Mouse (Mus musculus): ENCODE data around the gene Col26a1. TPM values are rescaled to one million over a fixed set of nuclear protein-coding genes. Genes with fewer than 3 reads are reported as not detected.
A peak's percentile ranks its signal among the peaks of the same experiment; 100 is the strongest.

Col26a1 gene
- polyA plus RNA-seq, 1 experiment from 2014 or later: 30.2 TPM

DNA sequence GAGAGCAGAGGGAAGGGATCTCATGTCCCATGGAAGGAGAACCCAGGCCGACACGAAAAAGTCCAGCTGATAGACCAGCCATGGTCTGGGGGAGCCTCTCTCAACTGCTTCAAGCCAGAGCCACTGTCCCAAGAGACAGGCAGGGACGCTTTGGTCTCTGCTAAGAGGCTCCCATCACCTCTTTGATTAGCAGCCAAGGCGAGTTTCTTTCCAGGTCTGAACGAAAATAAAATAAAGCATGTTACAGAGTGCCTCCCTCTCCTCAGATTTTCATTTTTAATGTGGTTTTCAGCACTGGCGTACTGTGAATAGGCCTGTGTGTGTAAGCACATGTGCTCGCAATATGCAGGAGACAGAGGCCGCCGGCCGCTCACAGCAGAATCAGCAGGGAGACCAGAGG, 90.5 kb downstream of the Col26a1 start:
- H3K4me1 ChIP-seq (replicated peaks): peaks cover 5% of the 10 kb centered on the region; the same call in 1 of the 2 replicates
- no peak overlapping the region for H3K4me3 ChIP-seq
- no peaks in the 10 kb centered on the region for H3K36me3 ChIP-seq
- no peak for ATAC-seq (ENCODE audit: low FRiP score)
- no peaks in the 10 kb centered on the region for H3K27me3 ChIP-seq
- 78% methylated on average over 10 of the region's 10 CpGs for WGBS
- no peaks in the 10 kb centered on the region for H3K9me3 ChIP-seq
- no peak overlapping the region for H3K4me2 ChIP-seq
- H3K9ac ChIP-seq: no peak overlapping the region
- H3K27ac ChIP-seq: no peak overlapping the region

DNA sequence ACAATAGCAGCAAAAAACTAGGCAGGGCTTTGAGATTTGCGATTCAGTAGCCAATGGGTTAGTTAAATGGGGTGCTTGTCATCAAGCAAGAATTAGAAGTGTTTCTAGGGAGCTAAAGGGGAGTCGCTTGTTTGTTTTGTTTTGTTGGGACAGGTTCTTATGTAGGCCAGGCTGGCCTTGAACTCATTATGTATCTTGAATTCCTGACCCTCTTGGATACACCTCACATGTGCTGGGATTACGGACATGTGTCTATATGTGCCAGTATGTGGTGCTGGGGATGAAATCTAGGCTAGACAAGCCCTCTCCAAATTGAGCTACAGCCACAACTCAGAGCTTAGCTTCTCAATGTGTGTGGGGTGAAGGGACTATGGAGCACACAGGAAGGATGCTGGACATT, 91.8 kb downstream of the Col26a1 start:
- H3K4me3 ChIP-seq: no peak overlapping the region
- 38% methylated on average over 3 of the region's 3 CpGs for WGBS
- no peaks in the 10 kb centered on the region for H3K36me3 ChIP-seq
- peaks cover 5% of the 10 kb centered on the region; the same call in 1 of the 2 replicates for H3K4me1 ChIP-seq (replicated peaks)
- no peak overlapping the region for H3K4me2 ChIP-seq
- H3K9ac ChIP-seq: no peak overlapping the region
- H3K27me3 ChIP-seq: no peaks in the 10 kb centered on the region
- ATAC-seq (ENCODE audit: low FRiP score): no peak
- peak overlapping the region; percentile 67 for H3K27ac ChIP-seq
- no peaks in the 10 kb centered on the region for H3K9me3 ChIP-seq

DNA sequence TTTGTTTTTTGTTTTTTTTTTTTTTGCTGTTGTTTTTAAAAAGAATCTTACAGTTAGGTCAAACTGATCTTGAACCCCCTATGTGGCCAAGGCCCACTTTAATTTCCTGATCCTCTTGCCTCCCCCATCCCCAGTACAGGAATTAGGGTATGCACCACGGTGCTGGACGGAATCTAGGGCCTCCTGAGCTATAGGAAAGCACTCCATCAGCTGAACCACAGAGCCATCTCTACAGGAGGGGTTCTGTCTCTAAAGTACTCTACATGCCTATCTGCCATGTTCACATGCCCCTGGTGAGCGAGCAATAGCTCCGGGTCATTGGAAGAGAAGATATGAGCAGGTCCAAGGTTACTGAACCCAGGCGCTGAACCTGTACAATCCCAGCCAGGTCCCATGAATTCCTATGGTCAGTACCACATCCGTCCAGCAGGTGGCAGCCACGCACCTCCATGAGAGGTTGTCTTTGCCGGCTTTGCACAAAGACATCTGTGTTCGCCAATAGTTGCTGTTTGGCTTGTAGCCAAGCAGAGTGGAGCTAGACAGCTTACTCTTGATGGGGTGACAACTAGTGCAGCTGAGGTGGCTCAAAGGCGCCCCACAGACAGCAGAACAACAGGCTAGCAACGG, 92.3 kb downstream of the Col26a1 start:
- H3K36me3 ChIP-seq: no peaks in the 10 kb centered on the region
- 13% methylated on average over 11 of the region's 11 CpGs for WGBS
- no peaks in the 10 kb centered on the region for H3K27me3 ChIP-seq
- H3K9me3 ChIP-seq: no peaks in the 10 kb centered on the region
- H3K9ac ChIP-seq: no peak overlapping the region
- no peak overlapping the region for H3K4me2 ChIP-seq
- peaks cover 5% of the 10 kb centered on the region; the same call in 1 of the 2 replicates for H3K4me1 ChIP-seq (replicated peaks)
- peak overlapping the region; percentile 67 for H3K27ac ChIP-seq
- peak; percentile 90 for ATAC-seq (ENCODE audit: low FRiP score)
- no peak overlapping the region for H3K4me3 ChIP-seq

DNA sequence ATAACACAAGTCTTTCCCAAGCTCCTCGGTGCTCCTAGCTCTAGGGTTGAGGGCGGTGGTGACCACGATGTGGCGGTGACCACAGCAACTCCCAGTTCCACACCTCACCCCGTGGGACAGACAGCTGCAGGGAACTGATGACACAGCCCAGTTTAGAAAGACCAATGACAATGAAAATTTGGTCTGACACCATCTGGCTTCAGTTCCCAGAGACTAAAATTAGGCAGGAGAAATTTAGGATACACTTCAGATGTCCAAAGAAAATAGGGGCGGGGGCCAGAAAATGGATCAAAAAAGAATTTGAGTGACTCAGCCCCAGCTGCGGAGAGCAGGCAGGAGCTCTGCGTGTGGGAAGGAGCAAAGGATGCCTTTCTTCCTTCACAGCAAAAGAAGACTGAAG, 98.5 kb downstream of the Col26a1 start:
- no peak overlapping the region for H3K9ac ChIP-seq
- no peak overlapping the region for H3K4me2 ChIP-seq
- H3K27me3 ChIP-seq: no peaks in the 10 kb centered on the region
- ATAC-seq (ENCODE audit: low FRiP score): no peak
- H3K4me1 ChIP-seq (replicated peaks): no peaks in the 10 kb centered on the region
- no peak overlapping the region for H3K4me3 ChIP-seq
- no peak overlapping the region for H3K27ac ChIP-seq
- WGBS: 80% methylated on average over 8 of the region's 8 CpGs
- no peaks in the 10 kb centered on the region for H3K9me3 ChIP-seq
- H3K36me3 ChIP-seq: no peaks in the 10 kb centered on the region

DNA sequence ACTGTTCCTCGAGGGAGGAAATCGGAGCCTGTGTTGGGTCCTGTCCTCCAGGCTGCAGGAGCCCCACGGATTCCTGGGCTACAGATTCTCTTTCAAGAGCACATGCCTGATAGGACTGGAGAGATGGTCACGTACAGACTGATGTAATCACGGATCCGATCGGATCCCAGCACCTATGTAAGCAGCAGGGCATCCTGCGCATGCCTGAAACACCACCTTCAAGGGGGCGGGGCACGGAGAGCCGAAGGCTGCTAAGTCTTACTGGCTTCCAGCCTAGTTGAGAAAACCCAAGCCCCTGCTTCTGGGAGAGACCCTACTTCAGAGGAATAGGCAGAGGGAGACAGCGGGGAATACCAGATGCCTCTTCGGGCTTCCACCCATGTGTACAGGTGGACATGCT, 100.4 kb downstream of the Col26a1 start:
- 71% methylated on average over 13 of the region's 13 CpGs for WGBS
- ATAC-seq (ENCODE audit: low FRiP score): no peak
- H3K9me3 ChIP-seq: no peaks in the 10 kb centered on the region

DNA sequence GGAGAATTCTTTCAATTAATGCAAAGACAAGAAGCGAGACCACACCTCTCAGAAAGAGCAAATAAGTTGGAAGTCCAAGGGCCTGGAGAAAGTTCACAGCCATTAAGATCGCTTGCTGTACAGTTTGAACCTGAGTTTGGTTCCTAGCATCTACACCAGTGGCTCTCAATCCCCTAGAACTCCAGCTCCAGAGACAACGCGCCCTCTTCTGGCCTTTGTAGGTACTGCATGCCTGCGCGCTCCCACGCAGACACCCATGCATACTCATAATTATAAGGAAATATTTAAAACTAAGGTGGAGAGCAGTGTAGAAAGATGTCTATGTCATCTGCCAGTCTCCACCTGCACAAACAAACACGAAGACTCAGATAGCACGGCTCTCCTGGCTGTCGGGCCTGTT, 102.5 kb downstream of the Col26a1 start:
- Histone ChIP-seq H3K9ac (no peak overlapping the region), H3K27me3 (no peaks in the 10 kb centered on the region), H3K27ac (no peak overlapping the region), H3K4me2 (no peak overlapping the region), H3K36me3 (no peaks in the 10 kb centered on the region), H3K4me3 (no peak overlapping the region), H3K9me3 (no peaks in the 10 kb centered on the region), H3K4me1 (replicated peaks) (no peaks in the 10 kb centered on the region)
- 46% methylated on average over 10 of the region's 10 CpGs for WGBS
- no peak for ATAC-seq (ENCODE audit: low FRiP score)

More for the DNA sequence above, 100.4 kb downstream of the Col26a1 start:
- Histone ChIP-seq H3K4me3 (no peak overlapping the region), H3K27me3 (no peaks in the 10 kb centered on the region), H3K4me2 (peak overlapping the region; percentile 20; the same call in 1 of the 2 replicates), H3K27ac (no peak overlapping the region), H3K4me1 (replicated peaks) (no peaks in the 10 kb centered on the region), H3K9ac (no peak overlapping the region), H3K36me3 (no peaks in the 10 kb centered on the region)

DNA sequence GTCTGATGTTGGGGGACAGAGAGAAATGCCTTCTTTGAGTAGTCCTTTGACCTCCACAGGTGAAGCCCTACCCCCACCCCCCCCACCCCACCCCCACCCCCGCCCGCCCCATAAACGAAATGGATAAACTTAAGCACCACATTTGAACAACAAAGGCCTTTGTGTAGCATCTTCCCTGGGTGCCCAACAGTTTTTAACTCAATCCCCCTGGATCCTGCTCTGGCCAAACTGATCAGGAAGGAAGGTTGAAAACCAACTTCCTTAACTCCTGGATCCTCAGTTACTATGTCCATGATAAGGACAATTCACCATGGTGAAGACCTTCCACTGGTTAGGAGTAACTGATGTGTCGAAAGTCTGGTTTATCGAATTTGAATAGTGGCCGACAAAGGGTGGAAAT, 103.1 kb downstream of the Col26a1 start:
- 91% methylated on average over 6 of the region's 6 CpGs for WGBS
- no peak overlapping the region for H3K9ac ChIP-seq
- no peak for ATAC-seq (ENCODE audit: low FRiP score)
- H3K36me3 ChIP-seq: no peaks in the 10 kb centered on the region
- no peaks in the 10 kb centered on the region for H3K27me3 ChIP-seq
- H3K27ac ChIP-seq: no peak overlapping the region
- no peaks in the 10 kb centered on the region for H3K4me1 ChIP-seq (replicated peaks)
- no peak overlapping the region for H3K4me3 ChIP-seq
- no peak overlapping the region for H3K4me2 ChIP-seq
- peaks cover 4% of the 10 kb centered on the region for H3K9me3 ChIP-seq

DNA sequence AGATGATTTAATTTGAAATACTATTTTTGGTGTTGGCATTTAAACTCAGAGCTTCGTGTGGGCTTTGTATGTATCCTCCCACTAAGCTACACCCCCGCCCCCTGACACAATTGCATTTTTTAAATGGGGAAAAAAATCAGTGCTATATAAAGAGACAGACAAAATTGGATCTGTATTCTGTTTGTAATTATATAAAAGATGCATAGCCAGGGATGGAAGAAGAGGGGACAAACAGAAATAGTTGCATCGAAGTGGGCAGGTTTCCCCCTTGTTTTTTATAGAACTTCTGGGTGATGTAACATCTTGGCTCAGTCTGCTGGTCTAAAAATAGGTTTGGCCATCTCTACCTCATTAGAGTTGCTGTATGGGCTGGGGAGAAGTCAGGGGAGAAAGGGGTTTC, 107.5 kb downstream of the Col26a1 start:
- Histone ChIP-seq H3K9me3 (peaks cover 9% of the 10 kb centered on the region), H3K27me3 (no peaks in the 10 kb centered on the region), H3K4me2 (no peak overlapping the region), H3K9ac (no peak overlapping the region), H3K36me3 (no peaks in the 10 kb centered on the region), H3K27ac (no peak overlapping the region), H3K4me1 (replicated peaks) (no peaks in the 10 kb centered on the region), H3K4me3 (no peak overlapping the region)
- ATAC-seq (ENCODE audit: low FRiP score): no peak
- WGBS: 89% methylated on average over 3 of the region's 3 CpGs

DNA sequence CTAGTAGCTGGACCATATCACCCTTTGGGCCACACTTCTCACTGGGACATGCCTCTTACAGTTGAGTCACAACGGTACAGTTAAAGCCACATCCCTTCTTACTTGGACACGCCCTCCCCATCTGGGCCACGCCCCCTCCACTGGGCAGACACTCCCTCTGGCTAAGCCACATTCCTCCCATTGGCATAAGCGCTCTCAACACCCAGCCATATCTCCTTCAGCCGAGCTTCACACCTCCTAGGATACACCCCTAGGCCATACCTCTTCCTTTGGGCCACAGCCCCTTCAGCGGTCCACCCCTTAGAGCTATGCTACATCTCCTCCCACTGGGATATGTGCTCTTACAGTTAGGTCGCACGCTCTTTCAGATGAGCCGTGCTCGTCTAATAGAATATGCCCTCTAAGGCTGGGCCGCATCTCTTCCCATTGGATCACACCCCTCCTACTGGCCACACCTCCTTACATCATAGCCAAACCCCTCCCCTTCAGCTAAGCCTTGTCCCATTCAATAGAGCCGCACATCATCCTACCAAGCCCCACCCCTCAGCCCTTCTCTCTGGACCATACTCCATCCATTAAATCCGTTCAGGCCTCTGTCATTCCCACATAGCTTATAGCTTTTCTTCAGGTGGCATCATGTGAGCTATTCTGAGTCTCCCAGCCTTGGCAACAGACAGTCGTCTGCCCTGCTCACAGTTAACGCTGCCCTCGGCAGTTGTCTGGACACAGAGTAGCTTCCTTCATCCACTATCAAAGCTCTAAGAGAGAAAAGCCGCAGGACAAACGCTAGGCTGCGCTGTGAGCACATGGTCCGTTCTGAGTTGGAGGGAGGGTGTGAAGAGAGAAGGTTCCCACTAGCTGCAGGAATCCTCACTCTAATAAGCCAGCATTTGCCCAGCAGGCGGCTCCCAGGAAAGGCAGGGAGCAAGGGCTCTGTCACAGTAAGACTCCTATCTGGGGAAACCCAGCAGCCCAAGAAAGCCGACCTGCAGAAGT, 109.7 kb downstream of the Col26a1 start:
- H3K9ac ChIP-seq: no peak overlapping the region
- no peaks in the 10 kb centered on the region for H3K36me3 ChIP-seq
- no peak for ATAC-seq (ENCODE audit: low FRiP score)
- no peak overlapping the region for H3K4me2 ChIP-seq
- no peaks in the 10 kb centered on the region for H3K27me3 ChIP-seq
- no peak overlapping the region for H3K27ac ChIP-seq
- no peak overlapping the region for H3K4me3 ChIP-seq
- H3K9me3 ChIP-seq: peaks cover 9% of the 10 kb centered on the region
- WGBS: 64% methylated on average over 22 of the region's 22 CpGs
- H3K4me1 ChIP-seq (replicated peaks): no peaks in the 10 kb centered on the region

DNA sequence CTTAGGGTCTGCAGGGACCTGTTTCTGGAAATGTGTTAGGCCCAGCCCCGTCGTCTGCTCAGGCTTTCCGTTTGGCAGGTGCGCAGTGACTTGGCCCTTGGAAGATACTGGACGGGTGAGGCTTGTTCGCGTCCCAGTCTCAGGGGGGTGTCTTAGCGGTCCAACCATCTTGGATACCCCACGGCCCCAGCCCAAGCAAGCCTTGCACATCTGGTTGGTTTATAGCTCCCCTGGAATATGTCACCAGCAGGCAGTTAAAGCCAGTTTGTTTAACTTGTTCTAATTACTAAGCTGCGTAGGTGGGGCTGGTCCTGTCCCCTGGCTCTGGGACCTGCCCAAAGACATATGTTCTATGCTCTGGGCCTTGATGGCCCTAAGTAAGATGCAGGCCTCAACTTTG, 111.9 kb downstream of the Col26a1 start:
- Histone ChIP-seq H3K27ac (no peak overlapping the region), H3K27me3 (no peaks in the 10 kb centered on the region), H3K4me2 (no peak overlapping the region), H3K4me1 (replicated peaks) (no peaks in the 10 kb centered on the region), H3K4me3 (no peak overlapping the region), H3K9ac (no peak overlapping the region), H3K9me3 (peaks cover 9% of the 10 kb centered on the region), H3K36me3 (no peaks in the 10 kb centered on the region)
- WGBS: 93% methylated on average over 10 of the region's 10 CpGs
- ATAC-seq (ENCODE audit: low FRiP score): no peak

DNA sequence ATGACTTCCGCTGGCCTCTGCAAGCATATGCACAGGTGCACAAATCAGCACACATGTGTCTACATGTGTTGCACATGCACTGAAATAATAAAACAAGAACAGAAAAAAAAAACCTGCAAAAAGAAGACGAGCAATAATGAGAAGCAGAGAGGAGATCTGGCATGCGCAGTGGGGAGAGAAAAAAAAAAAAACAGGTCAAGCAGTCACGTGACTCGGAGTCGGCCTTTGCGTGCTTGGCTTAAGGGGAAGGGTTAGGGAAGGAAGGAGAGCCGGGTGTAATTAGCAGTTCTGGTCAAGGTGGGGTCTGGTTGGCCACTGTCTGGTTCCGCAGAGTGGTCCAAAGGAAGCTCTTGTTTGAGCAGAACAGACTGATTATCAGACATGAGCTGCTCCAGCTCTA, 115.7 kb downstream of the Col26a1 start:
- Histone ChIP-seq H3K27ac (no peak overlapping the region), H3K27me3 (no peaks in the 10 kb centered on the region), H3K9ac (no peak overlapping the region), H3K4me1 (replicated peaks) (0 out of 2 replicates have a peak, but pooled peaks cover 4% of the 10 kb centered on the region), H3K4me2 (no peak overlapping the region), H3K9me3 (no peaks in the 10 kb centered on the region), H3K36me3 (no peaks in the 10 kb centered on the region), H3K4me3 (no peak overlapping the region)
- 82% methylated on average over 9 of the region's 9 CpGs for WGBS
- ATAC-seq (ENCODE audit: low FRiP score): no peak

DNA sequence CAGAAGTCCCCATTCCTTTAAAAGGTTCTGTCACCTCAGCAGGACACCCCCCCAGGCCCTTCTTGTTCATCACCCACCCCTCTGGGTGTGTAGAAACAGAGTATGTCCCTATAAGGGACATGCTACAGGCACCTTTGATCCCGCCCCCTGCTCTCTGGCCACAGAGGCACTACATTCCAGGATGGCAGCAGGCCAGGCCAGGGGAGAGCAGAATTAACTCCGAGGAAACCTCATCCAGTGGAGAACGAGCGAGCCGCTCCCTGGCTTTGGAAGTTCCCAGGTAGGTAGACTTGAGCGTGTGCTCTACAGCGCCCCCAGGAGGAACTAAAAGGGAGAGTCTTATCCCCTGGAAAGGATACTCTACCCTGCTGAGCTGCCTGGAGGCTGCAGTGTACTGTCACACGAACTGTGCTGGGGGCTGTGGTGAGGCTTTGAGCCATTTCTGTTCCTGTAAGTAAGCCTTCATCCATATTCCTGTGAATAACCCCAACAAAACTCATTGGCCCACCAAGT, 118.8 kb downstream of the Col26a1 start:
- H3K36me3 ChIP-seq: no peaks in the 10 kb centered on the region
- no peaks in the 10 kb centered on the region for H3K27me3 ChIP-seq
- WGBS: 44% methylated on average over 8 of the region's 8 CpGs
- H3K9ac ChIP-seq: no peak overlapping the region
- H3K4me2 ChIP-seq: no peak overlapping the region
- ATAC-seq (ENCODE audit: low FRiP score): no peak
- H3K4me1 ChIP-seq (replicated peaks): 0 out of 2 replicates have a peak, but pooled peaks cover 5% of the 10 kb centered on the region
- no peak overlapping the region for H3K4me3 ChIP-seq
- H3K9me3 ChIP-seq: no peaks in the 10 kb centered on the region
- no peak overlapping the region for H3K27ac ChIP-seq

Measured in hindbrain, embryonic 13.5 days (tissue).